Mouse (Mus musculus) erythroblast, embryonic 14.5 days (primary cell): ENCODE data around the gene Elf2.

Source experiments
- GATA1 ChIP-seq: IDR thresholded peaks from 2 replicates; pipeline ENCODE4 v1.6.1; 2012; ENCODE audit warnings: low read length, inconsistent platforms, mixed read lengths
- TAL1 ChIP-seq: IDR thresholded peaks from 3 replicates; pipeline ENCODE4 v1.6.1; 2012; ENCODE audit warnings: low read length, inconsistent platforms, mixed read lengths

DNA sequence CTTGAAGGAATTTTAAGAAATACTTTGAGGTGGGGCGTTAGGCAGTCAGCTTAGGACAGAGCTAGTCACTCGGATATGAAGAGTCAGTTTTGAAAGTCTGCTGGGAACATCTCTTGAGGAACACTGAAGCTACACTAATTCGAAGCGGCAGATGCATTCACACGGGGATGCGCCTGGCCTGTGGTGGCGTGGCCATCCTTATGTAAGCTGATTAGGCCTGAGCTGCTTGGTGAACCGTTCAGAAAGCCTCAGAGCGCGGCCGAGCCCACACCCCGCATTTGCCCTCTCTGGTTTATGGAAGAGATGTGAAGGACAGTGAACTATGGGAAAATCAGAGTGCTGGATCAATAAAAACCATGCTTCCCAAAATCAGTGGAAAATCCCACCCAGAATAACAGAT lies 42.9 kb upstream of the Elf2 start:
- no peak for TF ChIP-seq TAL1
- TF ChIP-seq GATA1 = no peak
